Mouse (Mus musculus) adrenal gland, postnatal 4 days (tissue): ENCODE results near the gene Cep290. TPM values are rescaled to one million over a fixed set of nuclear protein-coding genes. Genes with fewer than 3 reads are reported as not detected.
A peak's percentile ranks its signal among the peaks of the same experiment; 100 is the strongest.
"Not testable (repeated sequence)": the region's sequence is repeated elsewhere in the genome, so short reads cannot be mapped to it uniquely, and the experiment has no call there.

Experiments used
- DNase-seq, 2 experiments: peaks; one replicate each; pipeline ENCODE4 v3.0.0; 2021 to 2022; ENCODE audit warnings: low spot score in 2 of 2, mixed read lengths in 2 of 2
- long read RNA-seq, 2 experiments: library from polyadenylated mRNA; stranded (forward); transcript quantifications; one replicate each; pipeline ENCODE4 v2.0.0; 2021
- total RNA-seq, 2 experiments: library from RNA; stranded (reverse); gene quantifications; 2 replicates each; pipeline ENCODE4 v1.2.3; 2021

Gene Cep290
- total RNA-seq: 10 to 100 TPM in 1 of 2 experiments, 1 to 10 TPM in 1; 9.1 to 12.2 TPM
- long read RNA-seq, experiment 1, partial matches to known transcripts: 0 of 1 reads
- long read RNA-seq, experiment 1, other reads (novel, unspliced or antisense): 1 of 1 reads
- long read RNA-seq, experiment 2, partial matches to known transcripts: 2 of 7 reads
- long read RNA-seq, experiment 2, other reads (novel, unspliced or antisense): 5 of 7 reads

GRCm38 (mm10) chr10:100487097-100487978, at the start of gene Cep290, which contains the start of gene Tmtc3:
TSS of gene Cep290 (plus strand) at chr10:100487558.
TSS of gene Tmtc3 (minus strand) at chr10:100487350.
- DNase-seq: peak; percentile 74 to 83

DNA sequence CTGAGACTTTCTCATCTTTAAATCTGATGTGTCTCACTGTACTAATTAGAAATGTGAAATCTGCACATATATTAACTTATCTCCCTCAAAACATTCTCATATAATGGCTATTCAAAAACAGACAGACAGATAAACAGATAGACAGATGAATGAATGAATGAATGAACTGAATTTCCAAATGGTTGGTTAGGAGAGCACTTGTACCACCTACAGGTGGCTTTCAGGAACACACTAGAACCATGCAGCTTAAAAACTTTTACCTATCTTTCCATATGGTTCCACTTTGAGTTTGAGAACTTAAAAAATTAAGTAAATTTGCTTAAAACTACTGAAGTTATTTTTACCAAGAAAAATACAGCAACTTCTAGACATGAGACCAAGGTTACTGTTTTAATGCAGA, 38.0 kb upstream of the Cep290 start:
- no peak for DNase-seq

DNA sequence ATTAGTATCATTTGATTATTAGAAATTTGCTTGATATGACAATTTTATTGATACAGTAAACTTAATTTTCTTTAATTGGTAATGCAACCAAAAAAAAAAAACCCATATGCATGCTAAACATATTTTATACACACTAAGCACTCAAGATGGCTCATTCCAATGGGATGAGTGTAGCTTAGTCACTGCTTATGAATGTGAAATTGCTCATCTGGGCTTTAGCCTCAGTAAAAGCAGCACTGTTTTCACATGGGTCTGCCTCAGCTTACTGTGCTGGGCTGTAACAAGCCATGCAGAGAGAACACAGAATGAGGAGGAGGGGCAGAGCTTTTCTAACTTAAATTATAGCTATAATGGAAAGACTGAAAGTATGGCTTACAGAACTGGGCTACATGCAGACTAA, 26.8 kb upstream of the Cep290 start:
- DNase-seq: no peak

GRCm38 (mm10) chr10:100475040-100475439, 12.3 kb upstream of the Cep290 start:
- DNase-seq: no peak

DNA sequence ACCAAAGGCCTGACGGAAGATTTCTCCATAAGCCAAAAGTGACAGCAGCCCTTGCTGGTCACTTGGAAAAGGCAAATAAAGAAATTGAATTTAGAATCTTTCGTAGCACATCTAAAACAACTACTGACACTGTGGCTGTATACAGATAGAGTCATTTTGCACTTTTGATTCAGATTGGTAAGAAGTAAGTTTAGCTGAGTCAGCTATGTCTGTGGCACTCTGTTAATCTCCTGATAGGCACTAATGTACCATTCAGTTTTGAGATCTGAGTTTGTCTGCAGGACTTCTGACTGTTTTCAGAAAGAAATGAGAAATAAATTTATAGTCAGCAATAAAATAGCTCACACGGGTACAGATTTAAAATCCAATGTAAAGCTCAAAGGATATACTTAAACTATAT, 7.8 kb upstream of the Cep290 start:
- no peak for DNase-seq

GRCm38 (mm10) chr10:100486701-100487096, 659 bp upstream of the Cep290 start:
- DNase-seq: no peak

DNA sequence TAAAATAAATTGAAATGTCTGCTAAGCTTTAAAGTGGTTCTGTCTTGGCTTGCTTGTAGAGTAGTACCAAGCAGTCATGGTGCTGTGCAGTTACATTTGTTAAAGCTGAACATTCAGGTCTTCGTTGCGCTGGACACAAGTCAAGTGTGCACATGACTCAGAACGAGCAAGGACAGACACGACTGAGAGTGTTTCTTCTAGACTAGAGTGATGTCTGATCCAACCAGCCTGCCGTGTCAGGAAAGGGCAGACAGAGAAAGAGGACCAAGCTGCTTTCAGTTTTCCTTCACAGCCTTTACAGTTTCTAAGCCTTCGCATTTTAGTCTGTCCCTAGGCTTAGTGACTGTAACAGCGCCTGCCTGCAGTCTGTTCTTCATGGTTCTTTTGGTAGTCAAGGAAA, 4.6 kb downstream of the Cep290 start:
- no peak for DNase-seq

DNA sequence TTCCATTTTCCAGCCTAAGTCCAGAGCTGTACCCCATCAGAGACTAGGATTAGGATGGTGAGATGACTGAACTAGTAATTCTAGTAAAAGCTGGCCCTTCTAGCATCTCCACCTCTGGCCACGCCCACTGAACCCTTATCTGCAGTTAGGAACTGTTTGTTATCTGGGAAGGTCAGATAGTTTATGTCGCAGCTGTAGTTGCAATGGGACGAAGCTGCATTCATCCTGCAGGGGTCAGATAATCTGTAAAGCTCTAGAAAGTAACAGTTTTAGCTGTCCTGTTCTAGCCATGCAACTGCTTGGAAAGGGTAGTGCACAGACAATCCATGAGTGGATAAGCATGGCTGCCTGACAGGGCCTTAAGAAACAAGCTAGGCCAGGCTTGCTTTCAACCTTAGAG, 11.0 kb downstream of the Cep290 start:
- DNase-seq: no peak

DNA sequence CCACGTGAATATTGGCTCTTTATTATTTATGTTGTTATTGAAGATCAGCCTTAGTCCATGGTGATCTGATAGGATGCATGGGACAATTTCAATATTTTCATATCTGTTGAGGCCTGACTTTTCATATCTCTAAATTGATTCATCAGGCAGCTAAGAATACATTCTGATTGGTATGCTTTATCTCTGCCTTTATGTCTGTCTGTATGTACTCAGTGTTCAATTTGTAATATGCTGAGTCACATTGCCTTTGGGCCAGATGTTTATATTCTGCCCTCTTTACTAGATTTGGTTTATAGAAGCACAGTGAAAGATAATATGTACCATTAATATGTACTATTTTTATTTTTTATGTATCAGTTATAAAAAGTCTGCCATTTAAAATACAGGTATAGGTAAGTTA, 20.8 kb downstream of the Cep290 start:
- DNase-seq: no peak

DNA sequence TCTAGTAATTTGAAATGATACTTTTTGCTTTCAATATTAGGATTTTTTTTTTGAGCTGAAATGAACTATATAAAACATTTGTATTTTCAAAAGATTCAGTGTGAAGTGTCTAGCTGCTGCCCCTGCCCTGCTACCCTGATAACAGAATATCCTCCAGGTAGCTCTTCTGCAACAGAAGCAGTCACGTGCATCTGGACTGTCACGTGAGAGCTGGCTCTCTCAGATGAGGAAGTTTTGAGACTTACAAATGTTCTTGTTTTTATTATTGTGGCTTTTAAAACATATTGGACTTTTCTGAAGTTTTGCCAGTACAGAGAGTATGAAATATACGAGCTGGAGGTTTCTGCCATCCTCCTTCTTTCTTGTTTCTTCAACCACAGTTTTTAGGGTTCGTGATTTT, 34.3 kb downstream of the Cep290 start:
- no peak for DNase-seq

DNA sequence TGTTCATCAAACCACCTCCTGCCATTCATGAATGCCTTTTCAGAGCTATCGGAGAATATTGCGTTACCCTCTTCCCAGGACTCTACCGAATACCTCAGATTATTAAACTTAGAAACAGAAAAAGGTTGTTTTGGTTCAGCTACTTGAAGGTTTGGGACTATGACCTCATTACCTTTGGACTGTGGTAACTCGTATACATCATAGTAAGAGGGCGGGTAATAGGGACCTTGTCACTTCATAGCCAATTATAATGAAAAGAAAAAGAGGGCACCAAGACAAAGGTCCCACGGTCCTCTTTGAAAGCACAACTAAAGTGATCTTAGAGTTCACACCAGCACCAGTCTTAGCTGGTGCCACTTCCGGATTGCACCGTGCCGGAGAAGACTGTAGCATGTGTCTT, 35.0 kb downstream of the Cep290 start:
- DNase-seq: no peak

- no peak for DNase-seq
Observed at GRCm38 (mm10) chr10:100524499-100525390, 37.4 kb downstream of the Cep290 start.

GRCm38 (mm10) chr10:100556566-100557175, 69.3 kb downstream of the Cep290 start:
- no peak for DNase-seq

GRCm38 (mm10) chr10:100560194-100560883, 73.0 kb downstream of the Cep290 start:
- DNase-seq: not testable (repeated sequence)

GRCm38 (mm10) chr10:100564112-100564511, 76.8 kb downstream of the Cep290 start:
- no peak for DNase-seq

DNA sequence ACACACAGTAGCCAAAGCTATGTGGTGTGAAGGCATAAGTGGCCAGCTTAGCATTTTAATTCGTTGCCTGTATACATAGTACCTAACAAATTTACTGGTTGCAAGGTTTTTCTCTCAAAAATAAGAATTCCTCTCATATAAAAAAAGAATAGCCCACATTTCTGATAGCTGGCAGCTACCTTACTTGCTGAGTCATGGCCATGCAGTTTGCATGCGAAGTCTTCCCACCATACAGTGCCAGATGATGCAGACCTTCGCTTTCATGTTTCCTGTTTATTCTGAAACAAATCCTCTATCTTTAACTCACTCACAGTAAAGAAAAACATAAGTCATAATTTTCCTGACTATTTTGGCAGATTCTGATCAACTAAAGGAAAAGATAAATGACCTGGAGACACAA, 84.3 kb downstream of the Cep290 start:
- DNase-seq: no peak

- DNase-seq: no peak
Observed at GRCm38 (mm10) chr10:100574505-100575149, 87.3 kb downstream of the Cep290 start.

DNA sequence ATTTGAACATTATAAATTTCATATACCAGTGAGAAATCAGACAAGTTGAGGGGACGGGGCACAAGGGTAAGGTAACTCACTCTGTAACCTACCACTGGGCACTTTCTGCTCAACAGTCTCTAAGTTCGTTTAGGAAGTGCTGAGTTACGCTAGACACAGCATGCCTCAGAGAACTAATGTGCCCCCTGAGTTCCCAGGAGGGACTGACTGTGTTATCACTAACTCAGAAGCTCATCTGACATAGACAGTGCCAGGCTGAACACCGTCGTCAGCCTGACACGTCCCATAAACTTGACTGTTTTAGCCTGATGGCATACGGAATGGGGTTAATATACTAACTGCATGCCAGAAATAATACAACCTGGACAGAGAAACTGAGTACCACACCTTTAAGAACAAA, 87.9 kb downstream of the Cep290 start:
- no peak for DNase-seq

GRCm38 (mm10) chr10:100584178-100584577, 96.8 kb downstream of the Cep290 start:
- no peak for DNase-seq

DNA sequence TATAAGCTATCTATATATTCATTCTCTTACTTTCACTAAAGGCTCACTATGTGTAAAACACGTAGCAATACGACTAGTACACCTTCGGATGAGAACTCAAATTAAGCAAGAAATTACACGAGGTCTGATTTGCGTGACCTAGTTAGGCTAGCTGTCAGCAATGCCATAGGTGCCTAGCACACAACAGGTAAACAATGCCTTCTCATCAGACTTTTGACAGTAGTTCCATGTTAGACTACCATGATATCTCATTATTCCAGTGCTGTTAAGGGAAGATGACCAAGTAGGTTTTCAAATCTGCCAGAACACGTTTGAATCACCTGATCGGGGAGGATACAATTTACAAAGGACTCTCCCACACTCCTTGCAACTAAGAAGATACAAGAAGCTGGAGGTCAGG, 101.2 kb downstream of the Cep290 start:
- no peak for DNase-seq
